Mouse (Mus musculus) splenic B cell, adult 2 months (primary cell): ENCODE data around the gene 4933412E24Rik.
A peak's percentile ranks its signal among the peaks of the same experiment; 100 is the strongest.

Experiments
- DNase-seq: peaks from one replicate; pipeline ENCODE4 v3.0.0-alpha.2; 2011; ENCODE audit warnings: low read depth, low spot score
- H3K27me3 ChIP-seq: 2 replicates; pipeline ENCODE4 v1.6.1; 2012; ENCODE audit warnings: mild to moderate bottlenecking, low read length, moderate library complexity, mixed read lengths; ENCODE audit not compliant: control insufficient read depth, poor library complexity, insufficient read depth, severe bottlenecking
- H3K36me3 ChIP-seq: 2 replicates; pipeline ENCODE4 v1.6.1; 2012; ENCODE audit warnings: mild to moderate bottlenecking, low read length, moderate library complexity, mixed read lengths; ENCODE audit not compliant: control insufficient read depth, poor library complexity, insufficient read depth, severe bottlenecking

The 4933412E24Rik gene

DNA sequence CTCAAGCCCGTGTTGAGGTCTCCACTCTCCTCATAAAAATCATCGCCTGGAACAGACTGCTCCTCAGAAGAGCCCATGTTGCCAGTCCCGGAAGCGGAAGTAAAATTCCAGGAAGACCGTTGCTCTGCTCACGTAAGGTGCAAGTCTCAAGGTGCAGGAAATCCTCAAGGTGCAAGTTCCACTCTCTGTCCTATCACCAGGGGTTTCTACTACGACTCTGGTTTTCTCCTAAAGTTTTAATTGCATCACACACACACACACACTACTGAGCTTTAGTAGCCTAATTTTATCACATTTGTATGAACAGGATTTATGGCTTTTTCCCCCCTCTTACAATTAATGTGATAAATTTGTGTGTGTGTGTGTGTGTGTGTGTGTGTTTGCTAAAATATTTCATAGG, at the start of gene 4933412E24Rik:
TSS of gene 4933412E24Rik (minus strand) at position 101 of the 400 bp plus-strand sequence.
- H3K27me3 ChIP-seq = 0 out of 2 replicates have a peak, but pooled peaks cover 1% of the 10 kb centered on the region
- H3K36me3 ChIP-seq = no peaks in the 10 kb centered on the region
- no peak for DNase-seq

DNA sequence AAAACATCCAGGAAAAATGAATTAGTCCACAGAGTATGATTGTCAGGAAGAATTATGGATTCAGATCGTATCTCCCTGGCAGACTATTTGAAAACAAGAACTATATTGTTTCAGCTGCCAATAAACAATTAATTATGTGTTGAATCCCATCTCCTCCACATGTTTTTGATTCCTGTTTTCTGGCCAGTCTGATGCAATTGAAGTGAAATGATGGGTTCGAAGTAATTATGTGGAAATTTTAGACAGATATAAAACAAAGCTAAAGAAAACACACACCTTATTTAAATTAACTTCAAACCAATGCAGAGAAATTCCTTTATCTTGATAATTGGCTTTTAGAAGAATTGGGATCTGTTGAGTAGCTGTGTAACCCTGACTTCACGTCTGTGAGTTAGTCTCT, 14.3 kb upstream of the 4933412E24Rik start:
- DNase-seq = no peak
- H3K36me3 ChIP-seq = no peaks in the 10 kb centered on the region
- no peaks in the 10 kb centered on the region for H3K27me3 ChIP-seq

DNA sequence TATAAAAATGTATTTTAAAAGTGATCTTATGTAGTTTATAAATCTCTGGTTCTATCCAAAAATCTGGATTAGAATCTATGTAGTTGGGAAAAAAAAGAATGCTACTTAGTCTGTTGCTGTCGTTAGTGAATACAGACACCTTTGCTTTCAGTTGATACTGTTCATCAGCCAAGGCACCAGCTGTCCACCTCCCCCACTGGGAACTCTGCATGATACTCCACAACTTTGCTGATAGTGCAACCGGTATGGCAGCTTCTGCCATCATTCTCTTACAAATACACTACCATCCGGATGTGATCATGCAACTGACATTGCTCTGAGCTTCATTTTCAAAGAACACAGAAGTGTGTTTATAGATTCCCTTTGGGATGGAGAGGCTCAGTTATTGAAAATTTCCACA, 4.8 kb upstream of the 4933412E24Rik start:
- Histone ChIP-seq H3K36me3 (no peaks in the 10 kb centered on the region), H3K27me3 (no peaks in the 10 kb centered on the region)
- no peak for DNase-seq

DNA sequence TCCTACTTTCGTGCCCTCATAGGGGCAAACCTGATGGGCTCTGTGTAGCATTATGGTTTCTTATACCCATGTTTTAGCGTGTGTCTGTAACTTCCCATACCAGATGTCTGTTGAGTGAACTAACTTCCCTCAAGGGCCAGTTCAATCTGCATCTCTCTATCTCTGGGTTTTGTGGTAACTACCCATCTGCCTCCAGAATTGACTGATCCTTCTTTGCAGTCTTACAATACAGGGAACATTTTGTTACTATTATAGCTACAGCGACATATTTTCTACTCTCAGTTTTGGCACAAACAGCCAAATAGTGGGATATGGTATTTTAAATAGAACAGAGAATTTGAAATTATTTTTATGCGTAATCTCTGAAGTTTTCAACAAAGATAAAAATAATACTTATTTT, 6.2 kb downstream of the 4933412E24Rik start:
- 0 out of 2 replicates have a peak, but pooled peaks cover 1% of the 10 kb centered on the region for H3K27me3 ChIP-seq
- H3K36me3 ChIP-seq = no peaks in the 10 kb centered on the region
- no peak for DNase-seq

DNA sequence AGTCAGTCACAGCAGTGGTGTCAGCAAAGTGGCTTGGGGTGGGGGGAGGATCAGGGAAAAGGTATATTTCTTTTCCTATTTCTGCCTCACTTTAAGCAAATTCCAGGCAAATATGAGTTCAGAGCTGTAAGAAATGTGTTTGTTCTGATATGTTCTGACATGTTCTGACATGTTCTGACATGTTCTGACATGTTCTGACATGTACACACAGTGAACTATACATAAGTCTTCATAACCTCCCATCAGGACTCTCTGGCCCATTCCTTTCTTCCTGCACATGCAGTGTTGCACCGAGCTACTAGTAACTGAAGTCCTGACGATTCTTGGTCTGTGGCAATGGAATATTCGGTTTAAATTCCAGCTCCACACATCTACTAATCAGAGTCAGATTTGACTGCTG, 6.8 kb downstream of the 4933412E24Rik start:
- Histone ChIP-seq H3K27me3 (0 out of 2 replicates have a peak, but pooled peaks cover 1% of the 10 kb centered on the region), H3K36me3 (no peaks in the 10 kb centered on the region)
- no peak for DNase-seq

DNA sequence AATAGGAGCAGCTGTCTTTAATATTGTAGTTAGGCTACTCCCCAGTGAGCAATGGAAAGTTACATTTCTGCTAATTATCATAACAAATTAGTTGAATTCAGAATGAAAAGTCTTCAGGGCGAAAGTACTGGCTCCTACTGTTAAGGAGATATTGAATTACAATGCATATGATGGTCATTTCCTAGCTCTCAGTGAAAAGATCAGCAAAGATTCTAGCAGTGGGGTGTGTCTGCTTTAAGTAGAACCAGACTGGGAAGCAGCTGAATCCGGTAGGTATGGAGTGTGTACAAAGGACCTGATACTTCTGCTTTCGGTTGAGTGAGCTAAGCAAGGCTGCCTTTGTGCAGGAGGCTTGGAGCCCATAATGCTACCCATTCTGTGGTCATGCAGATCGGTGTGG, 32.6 kb downstream of the 4933412E24Rik start:
- DNase-seq = peak; percentile 4
- no peaks in the 10 kb centered on the region for H3K27me3 ChIP-seq
- H3K36me3 ChIP-seq = no peaks in the 10 kb centered on the region

DNA sequence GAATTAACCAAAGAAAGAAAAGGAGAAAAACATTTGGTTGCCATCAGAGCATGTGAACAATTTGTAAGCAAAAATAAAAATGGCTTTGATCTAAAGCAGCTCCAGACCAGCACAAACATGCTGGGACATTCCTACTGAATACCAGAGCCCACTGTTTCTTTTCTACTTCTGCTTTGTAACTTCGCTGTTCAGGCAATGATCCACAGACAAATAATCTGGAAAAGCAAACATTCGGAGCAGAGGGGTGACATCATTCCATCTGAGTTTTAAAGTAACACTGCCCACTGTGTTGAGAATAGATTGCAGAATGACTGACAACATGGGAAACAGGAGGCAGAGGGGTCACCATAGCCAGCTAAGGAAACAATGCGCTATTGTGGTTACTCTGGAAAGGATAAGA, 41.1 kb downstream of the 4933412E24Rik start:
- Histone ChIP-seq H3K36me3 (no peaks in the 10 kb centered on the region), H3K27me3 (no peaks in the 10 kb centered on the region)
- DNase-seq = no peak

DNA sequence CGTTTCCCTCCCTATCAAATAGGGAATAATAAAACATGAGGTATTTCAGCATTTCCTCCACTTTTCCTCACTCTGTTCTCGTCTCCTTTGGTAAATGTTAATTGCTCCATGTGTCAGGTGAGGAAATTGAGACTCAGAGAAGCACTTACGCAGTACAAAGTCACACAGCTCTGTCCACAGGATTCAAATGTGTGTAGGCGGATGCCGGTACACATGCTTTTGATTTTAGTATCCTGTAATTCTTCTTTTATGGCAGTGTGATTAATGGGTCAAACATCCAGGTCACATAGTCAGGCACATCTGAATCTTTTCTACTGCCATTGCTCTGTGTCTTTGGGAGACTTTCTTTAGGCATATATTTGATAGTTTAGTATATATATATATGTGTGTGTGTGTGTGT, 41.8 kb downstream of the 4933412E24Rik start:
- Histone ChIP-seq H3K36me3 (no peaks in the 10 kb centered on the region), H3K27me3 (no peaks in the 10 kb centered on the region)
- DNase-seq = no peak

DNA sequence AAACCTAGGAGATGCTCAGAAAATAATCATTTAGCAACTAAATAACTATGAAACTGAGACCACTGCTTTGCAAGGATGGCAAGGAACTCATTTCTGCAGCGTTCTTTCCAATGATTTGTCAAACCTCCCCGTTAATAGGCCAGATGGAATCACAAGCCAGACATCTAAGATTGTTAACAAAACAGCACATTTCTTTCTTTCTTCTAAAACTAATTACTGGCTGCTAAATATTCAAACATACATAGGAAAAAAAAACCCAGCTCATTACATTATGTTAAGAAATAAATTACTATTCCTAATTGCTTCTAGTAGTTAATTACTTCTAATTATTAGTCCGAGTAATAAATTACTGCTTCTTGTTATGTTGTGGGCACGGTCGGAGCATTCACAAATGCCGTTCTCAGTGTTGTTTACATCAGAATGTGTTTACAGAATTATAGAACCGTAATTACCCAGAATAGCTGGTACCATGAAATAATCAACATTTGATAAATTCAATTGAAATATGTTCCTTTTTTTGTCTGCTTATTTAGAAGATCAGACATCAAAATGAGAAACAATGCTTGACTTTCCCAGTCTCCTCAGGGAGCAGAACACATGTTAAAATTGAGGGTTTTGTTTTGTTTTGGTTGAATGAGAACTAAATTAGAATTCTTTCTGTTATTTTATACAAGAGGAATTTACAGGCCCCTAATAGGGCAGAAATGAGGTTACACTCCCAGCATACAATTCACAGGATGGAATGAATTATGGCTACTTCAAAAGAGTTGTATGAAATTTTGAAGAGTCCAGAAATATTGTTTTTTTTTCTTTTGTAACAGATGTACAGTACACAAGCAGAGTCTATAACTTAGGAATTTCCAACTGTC, 42.5 kb downstream of the 4933412E24Rik start:
- Histone ChIP-seq H3K27me3 (no peaks in the 10 kb centered on the region), H3K36me3 (no peaks in the 10 kb centered on the region)
- DNase-seq = no peak
